Mouse (Mus musculus) embryonic facial prominence, embryonic 11.5 days (tissue): ENCODE data around the gene Shroom1. TPM values are rescaled to one million over a fixed set of nuclear protein-coding genes. Genes with fewer than 3 reads are reported as not detected.
"Not testable (repeated sequence)": the region's sequence is repeated elsewhere in the genome, so short reads cannot be mapped to it uniquely, and the experiment has no call there.

Experiments
- ATAC-seq: fragments of 200-750 bp; cut with Nextera tagmentation; replicated peaks from 2 replicates; pipeline ENCODE4 v1.8.0; 2017; ENCODE audit warnings: low read depth; ENCODE audit not compliant: insufficient number of reproducible peaks, low FRiP score, low TSS enrichment
- DNase-seq: peaks from one replicate; pipeline ENCODE4 v3.0.0-alpha.2; 2015; ENCODE audit warnings: low spot score
- H3K27ac ChIP-seq: fragments of 300-500 bp; sonication (generic); replicated peaks from 2 replicates; pipeline ENCODE4 v1.5.1; 2014; ENCODE audit warnings: mild to moderate bottlenecking, low read depth, low read length, control low read depth
- H3K27me3 ChIP-seq: fragments of 300-500 bp; sonication (generic); 2 replicates; pipeline ENCODE4 v1.6.1; 2014; ENCODE audit warnings: mild to moderate bottlenecking, low read length, moderate library complexity, mixed read lengths; ENCODE audit not compliant: control insufficient read depth, insufficient read depth
- H3K36me3 ChIP-seq: fragments of 300-500 bp; sonication (generic); replicated peaks from 2 replicates; pipeline ENCODE4 v1.6.1; 2014; ENCODE audit warnings: low read depth, mild to moderate bottlenecking, low read length, moderate library complexity, mixed read lengths; ENCODE audit not compliant: control insufficient read depth, insufficient read depth
- H3K4me1 ChIP-seq: fragments of 300-500 bp; sonication (generic); 2 replicates; pipeline ENCODE4 v1.6.1; 2014; ENCODE audit warnings: low read length, mixed read lengths; ENCODE audit not compliant: control insufficient read depth, insufficient read depth
- H3K4me2 ChIP-seq: fragments of 300-500 bp; sonication (generic); 2 replicates; pipeline ENCODE4 v1.6.1; 2014; ENCODE audit warnings: low read depth, mild to moderate bottlenecking, control low read depth, low read length, moderate library complexity
- H3K4me3 ChIP-seq: fragments of 300-500 bp; sonication (generic); 2 replicates; pipeline ENCODE4 v1.5.1; 2014; ENCODE audit warnings: low read depth, low read length, control low read depth
- H3K9ac ChIP-seq: fragments of 300-500 bp; sonication (generic); replicated peaks from 2 replicates; pipeline ENCODE4 v1.6.1; 2014; ENCODE audit warnings: mild to moderate bottlenecking, control low read depth, low read length
- H3K9me3 ChIP-seq: fragments of 300-500 bp; sonication (generic); replicated peaks from 2 replicates; pipeline ENCODE4 v1.6.1; 2016; ENCODE audit warnings: mild to moderate bottlenecking, low read length, inconsistent platforms, mixed read lengths; ENCODE audit not compliant: control insufficient read depth
- WGBS: fragments of 180-500 bp; shearing (Covaris S2); extraction: QIAGEN DNeasy Blood & Tissue Kit; methylation state at CpG from one replicate; pipeline ENCODE4 v1.1.7; 2014; 5-methylcytosine and 5-hydroxymethylcytosine counted together
- polyA plus RNA-seq: library from polyadenylated mRNA; unstranded; fragments of >200 nt; fragmentation: Nextera tagmentation; extraction: Ambion mirVana; gene quantifications from 2 replicates; pipeline ENCODE4 v1.2.1, GENCODE M21; 2014

The Shroom1 gene
- polyA plus RNA-seq, 1 experiment from 2014 or later, result 2.3 TPM

DNA sequence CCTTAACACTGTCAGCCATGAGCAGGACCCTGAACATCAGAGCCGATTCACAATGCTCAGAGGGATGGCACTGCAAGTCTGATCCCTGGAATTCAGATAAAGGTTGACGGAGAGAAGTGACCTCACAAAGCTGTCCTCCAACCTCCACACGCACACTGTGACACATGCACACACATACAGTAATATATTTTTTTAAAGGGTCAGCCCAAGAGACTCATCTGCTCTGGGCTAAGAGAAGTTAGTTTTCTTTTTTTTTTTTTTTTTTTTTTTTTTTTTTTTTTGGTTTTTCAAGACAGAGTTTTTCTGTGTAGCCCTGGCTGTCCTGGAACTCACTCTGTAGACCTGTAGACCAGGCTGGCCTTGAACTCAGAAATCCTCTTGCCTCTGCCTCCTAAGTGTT is 30.1 kb upstream of the Shroom1 start:
- DNase-seq, result not testable (repeated sequence)

GRCm38 (mm10) chr11:53427993-53428715 is 28.9 kb upstream of the Shroom1 start:
- 93% methylated on average over 3 of the region's 3 CpGs for WGBS
- Histone ChIP-seq H3K4me3 (no peak overlapping the region), H3K4me1 (no peaks in the 10 kb centered on the region), H3K9ac (no peak overlapping the region), H3K27me3 (no peaks in the 10 kb centered on the region), H3K36me3 (no peaks in the 10 kb centered on the region), H3K4me2 (no peak overlapping the region), H3K9me3 (no peaks in the 10 kb centered on the region), H3K27ac (no peak overlapping the region)
- no peak for ATAC-seq
- DNase-seq, result no peak

More for the DNA sequence above, 30.1 kb upstream of the Shroom1 start:
- not testable (repeated sequence) for H3K27me3 ChIP-seq, H3K4me3 ChIP-seq, ATAC-seq, H3K27ac ChIP-seq, H3K36me3 ChIP-seq, H3K9me3 ChIP-seq, H3K4me2 ChIP-seq, H3K4me1 ChIP-seq, H3K9ac ChIP-seq
- WGBS, result 82% methylated on average over 3 of the region's 3 CpGs

DNA sequence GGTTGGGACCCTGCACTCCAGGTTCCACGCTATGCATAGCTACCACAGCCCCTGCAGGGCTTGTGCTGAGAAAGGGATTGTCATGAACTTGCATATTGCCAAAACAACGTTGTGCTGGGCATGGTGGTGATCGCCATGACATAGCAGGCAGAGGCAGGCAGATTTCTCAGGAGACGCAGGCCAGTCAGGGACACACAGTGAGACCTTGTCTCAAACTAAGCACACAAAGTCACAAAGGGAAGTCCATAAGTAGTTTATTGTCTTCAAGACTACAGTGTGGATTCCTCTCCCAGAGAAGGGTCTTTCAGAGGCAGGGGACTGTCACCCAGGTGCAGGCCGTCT is 28.3 kb upstream of the Shroom1 start:
- no peak overlapping the region for H3K27ac ChIP-seq
- no peak overlapping the region for H3K4me3 ChIP-seq
- H3K4me1 ChIP-seq, result no peaks in the 10 kb centered on the region
- no peaks in the 10 kb centered on the region for H3K27me3 ChIP-seq
- H3K9ac ChIP-seq, result no peak overlapping the region
- no peak overlapping the region for H3K4me2 ChIP-seq
- no peak for ATAC-seq
- no peaks in the 10 kb centered on the region for H3K36me3 ChIP-seq
- no peak for DNase-seq
- no peaks in the 10 kb centered on the region for H3K9me3 ChIP-seq
- 95% methylated on average over 5 of the region's 5 CpGs for WGBS

- ATAC-seq, result no peak
- Histone ChIP-seq H3K4me2 (no peak overlapping the region), H3K9me3 (no peaks in the 10 kb centered on the region), H3K4me1 (no peaks in the 10 kb centered on the region), H3K4me3 (no peak overlapping the region; the same call in 1 of the 2 replicates), H3K9ac (no peak overlapping the region), H3K27ac (no peak overlapping the region), H3K27me3 (no peaks in the 10 kb centered on the region), H3K36me3 (no peaks in the 10 kb centered on the region)
- DNase-seq, result no peak
These were observed 27.8 kb upstream of the Shroom1 start for GRCm38 (mm10) chr11:53429182-53429581.

DNA sequence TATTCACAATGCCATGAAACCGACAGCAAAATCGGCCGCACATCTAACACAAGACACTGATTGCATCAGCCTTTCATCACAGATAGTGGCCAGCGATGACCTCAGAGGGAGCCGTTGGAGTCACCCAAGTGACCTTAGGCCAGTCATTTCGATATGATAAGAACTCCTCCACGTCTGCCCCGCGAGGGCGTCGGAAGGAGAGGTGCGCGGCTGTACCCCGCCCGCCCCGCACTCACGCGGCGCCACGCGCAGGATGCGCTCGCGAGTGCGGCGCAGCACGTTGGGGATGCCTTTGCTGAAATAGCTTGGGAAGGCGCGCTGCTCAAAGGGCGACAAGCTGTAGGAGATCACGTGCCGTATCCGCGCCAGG is 26.7 kb upstream of the Shroom1 start:
- H3K4me2 ChIP-seq, result peak overlapping the region; percentile 72
- peak overlapping the region; percentile 83 for H3K9ac ChIP-seq
- DNase-seq, result peak; percentile 13
- ATAC-seq, result peak; percentile 9; the same call in 1 of the 2 replicates
- WGBS, result 2% methylated on average over 34 of the region's 34 CpGs
- H3K36me3 ChIP-seq, result no peaks in the 10 kb centered on the region
- peak overlapping the region; percentile 41; the same call in 1 of the 2 replicates for H3K27ac ChIP-seq
- peak overlapping the region; percentile 90 for H3K4me3 ChIP-seq
- H3K9me3 ChIP-seq, result no peaks in the 10 kb centered on the region
- H3K27me3 ChIP-seq, result no peaks in the 10 kb centered on the region
- H3K4me1 ChIP-seq, result no peaks in the 10 kb centered on the region

DNA sequence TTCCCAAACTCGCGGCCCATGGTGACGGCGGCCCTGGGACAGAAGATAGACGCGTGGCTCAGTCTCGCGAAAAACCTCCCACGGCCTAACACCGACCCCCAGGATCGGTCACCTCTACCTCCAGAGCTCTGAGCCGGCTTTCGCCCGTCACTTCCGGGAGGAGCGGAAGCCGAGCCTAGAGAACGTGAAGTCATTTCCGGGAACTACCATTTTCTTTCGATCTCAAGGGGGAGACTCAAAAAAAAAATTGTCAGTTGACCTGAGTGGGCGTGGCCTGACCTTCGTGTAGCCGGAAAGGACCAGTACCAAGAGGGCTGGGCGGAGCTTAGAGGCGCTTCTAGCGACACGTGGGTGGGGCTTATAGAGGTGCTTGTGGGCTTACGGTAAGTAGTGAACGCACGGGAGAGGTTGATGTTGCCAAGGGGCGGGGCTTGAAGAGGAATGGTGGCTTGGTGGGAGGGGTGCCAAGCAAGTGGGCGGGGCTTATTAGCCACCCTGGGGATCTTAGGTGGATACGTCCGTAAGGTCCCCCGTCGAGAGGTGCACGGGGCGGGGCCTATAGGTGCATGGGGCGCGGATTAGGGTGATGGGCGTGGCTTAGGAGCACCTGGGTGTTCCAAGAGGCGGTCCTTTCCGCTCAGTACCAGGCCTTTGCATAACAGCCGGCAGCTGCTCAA is 26.2 kb upstream of the Shroom1 start, which contains the start of the genes Uqcrq and Gdf9:
Gene Uqcrq (minus strand): TSS at position 162 of the 677 bp plus-strand sequence.
Gene Gdf9 (plus strand): TSS at position 354 of the 677 bp plus-strand sequence.
- H3K9me3 ChIP-seq, result no peaks in the 10 kb centered on the region
- under 1% methylated on average over 44 of the region's 44 CpGs for WGBS
- no peaks in the 10 kb centered on the region for H3K36me3 ChIP-seq
- H3K27ac ChIP-seq, result peak within 1 kb of the TSS; percentile 41; the same call in 1 of the 2 replicates
- DNase-seq (peak; percentile 100), ATAC-seq (peak; percentile 89)
- H3K27me3 ChIP-seq, result no peaks in the 10 kb centered on the region
- H3K4me3 ChIP-seq, result peak within 1 kb of the TSS; percentile 90
- peak within 1 kb of the TSS; percentile 83 for H3K9ac ChIP-seq
- peak within 1 kb of the TSS; percentile 72 for H3K4me2 ChIP-seq
- H3K4me1 ChIP-seq, result no peaks in the 10 kb centered on the region

GRCm38 (mm10) chr11:53431347-53432056 is 25.5 kb upstream of the Shroom1 start:
- peak; percentile 75 for ATAC-seq
- H3K27me3 ChIP-seq, result no peaks in the 10 kb centered on the region
- H3K4me2 ChIP-seq, result peak overlapping the region; percentile 43
- H3K4me3 ChIP-seq, result peak overlapping the region; percentile 90
- 24% methylated on average over 9 of the region's 9 CpGs for WGBS
- H3K9ac ChIP-seq, result no peak overlapping the region
- H3K36me3 ChIP-seq, result no peaks in the 10 kb centered on the region
- no peaks in the 10 kb centered on the region for H3K9me3 ChIP-seq
- H3K27ac ChIP-seq, result no peak overlapping the region
- no peak for DNase-seq
- H3K4me1 ChIP-seq, result no peaks in the 10 kb centered on the region

DNA sequence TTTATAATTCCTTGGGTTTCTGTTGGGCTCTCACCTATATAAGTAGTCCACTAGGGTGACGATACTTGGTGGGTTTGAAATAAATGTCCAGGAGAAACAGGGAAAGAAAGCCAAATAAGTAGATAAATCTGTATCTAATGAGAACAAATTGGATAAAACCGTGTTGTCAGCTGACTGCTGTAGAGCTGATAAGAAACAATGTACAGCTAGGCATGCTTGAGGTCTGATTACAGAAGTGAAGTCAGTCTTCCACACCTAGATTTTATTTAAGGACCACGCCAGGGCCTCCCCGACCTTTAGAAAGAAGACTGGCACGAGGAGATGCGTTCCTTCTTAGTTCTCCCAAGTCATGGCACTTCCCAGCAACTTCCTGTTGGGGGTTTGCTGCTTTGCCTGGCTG is 23.9 kb upstream of the Shroom1 start:
- no peaks in the 10 kb centered on the region for H3K4me1 ChIP-seq
- no peaks in the 10 kb centered on the region for H3K36me3 ChIP-seq
- no peak overlapping the region for H3K4me2 ChIP-seq
- 63% methylated on average over 6 of the region's 6 CpGs for WGBS
- H3K4me3 ChIP-seq, result no peak overlapping the region
- ATAC-seq, result no peak
- no peak for DNase-seq
- no peaks in the 10 kb centered on the region for H3K9me3 ChIP-seq
- no peak overlapping the region for H3K9ac ChIP-seq
- H3K27me3 ChIP-seq, result no peaks in the 10 kb centered on the region
- H3K27ac ChIP-seq, result no peak overlapping the region
